Mouse (Mus musculus): Measurements from ENCODE around the gene Srpk2. TPM values are rescaled to one million over a fixed set of nuclear protein-coding genes. Genes with fewer than 3 reads are reported as not detected.

Gene Srpk2
- total and polyA plus RNA-seq, 3 experiments = 11.2 to 41.7 (median 16.9) TPM

DNA sequence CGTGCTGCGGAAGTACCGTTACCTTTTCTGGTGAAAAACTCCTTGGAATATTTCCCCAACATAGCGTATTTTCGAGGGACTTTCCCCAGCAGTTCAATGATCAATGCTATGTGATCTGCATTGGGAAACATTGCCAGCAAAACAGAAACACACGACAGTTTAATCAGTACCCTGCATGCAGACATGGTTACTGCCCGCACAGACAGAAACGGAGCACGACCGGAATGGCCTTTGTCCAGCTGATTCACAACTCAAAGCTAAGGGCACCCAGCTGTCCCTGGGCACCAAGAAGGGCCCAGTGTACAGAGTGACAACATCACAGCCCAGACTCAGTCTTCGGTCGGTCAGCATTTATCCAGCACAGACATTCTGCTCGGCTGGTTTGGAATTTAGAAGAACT is 170.9 kb downstream of the Srpk2 start:
- TF ChIP-seq ZNF384 (IDR thresholded peaks at IDR 0.05; ENCODE audit: low read depth, low read length) = no peak
- H3K27me3 ChIP-seq (ENCODE audit: control insufficient read depth in 1 of 2, insufficient read depth in 2 of 2, low read length in 2 of 2) = no peaks in the 10 kb centered on the region
- H3K9ac ChIP-seq (ENCODE audit: control insufficient read depth, low read depth, low read length, poor library complexity, severe bottlenecking) = no peak overlapping the region
- no peak for DNase-seq (ENCODE audit: low read depth, low spot score)
- no peak overlapping the region for H3K27ac ChIP-seq (ENCODE audit: control insufficient read depth, low read depth, low read length)
- H3K9me3 ChIP-seq (replicated peaks; ENCODE audit: insufficient read depth, low read length) = no peaks in the 10 kb centered on the region
- no peaks in the 10 kb centered on the region for H3K79me2 ChIP-seq (ENCODE audit: control insufficient read depth, insufficient read depth, low read length, poor library complexity)
- H3K4me1 ChIP-seq (ENCODE audit: control insufficient read depth in 1 of 2, insufficient read depth in 2 of 2, low read length in 2 of 2) = peaks cover under 1% of the 10 kb centered on the region in 2 experiments; a peak in 2 of 4 replicates
- peaks cover under 1 to 2% of the 10 kb centered on the region in 2 experiments; a peak in 2 of 4 replicates for H3K36me3 ChIP-seq (ENCODE audit: control insufficient read depth in 1 of 2, insufficient read depth in 2 of 2, low read length in 2 of 2)
- no peak overlapping the region for H3K4me3 ChIP-seq (ENCODE audit: control insufficient read depth in 1 of 2, insufficient read depth in 1 of 2, low read depth in 2 of 2, low read length in 2 of 2)

DNA sequence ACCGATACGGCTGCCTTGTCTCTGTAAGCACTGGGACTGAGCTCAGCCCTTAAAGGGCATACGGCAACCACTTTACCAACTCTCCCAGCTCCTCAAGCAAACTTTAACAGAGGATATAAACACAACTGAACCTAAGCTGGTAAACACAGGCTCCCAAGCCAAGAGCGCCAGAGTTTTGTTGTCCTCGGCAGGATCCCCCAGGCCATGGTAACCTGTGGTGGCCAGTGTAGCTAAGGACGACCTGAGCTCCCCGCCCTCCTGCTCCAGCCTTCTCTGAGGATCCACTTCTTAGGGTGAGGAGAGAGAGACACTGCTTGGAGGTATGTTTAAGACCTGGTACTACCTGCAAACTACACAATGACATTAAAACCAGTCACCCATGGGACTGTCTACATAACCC is 171.9 kb downstream of the Srpk2 start:
- Histone ChIP-seq H3K27me3 (ENCODE audit: control insufficient read depth in 1 of 2, insufficient read depth in 2 of 2, low read length in 2 of 2) (no peaks in the 10 kb centered on the region), H3K36me3 (ENCODE audit: control insufficient read depth in 1 of 2, insufficient read depth in 2 of 2, low read length in 2 of 2) (no peaks in the 10 kb centered on the region; a peak in 1 of 4 replicates), H3K9me3 (replicated peaks; ENCODE audit: insufficient read depth, low read length) (no peaks in the 10 kb centered on the region), H3K4me3 (ENCODE audit: control insufficient read depth in 1 of 2, insufficient read depth in 1 of 2, low read depth in 2 of 2, low read length in 2 of 2) (no peak overlapping the region), H3K9ac (ENCODE audit: control insufficient read depth, low read depth, low read length, poor library complexity, severe bottlenecking) (no peak overlapping the region), H3K27ac (ENCODE audit: control insufficient read depth, low read depth, low read length) (no peak overlapping the region), H3K79me2 (ENCODE audit: control insufficient read depth, insufficient read depth, low read length, poor library complexity) (no peaks in the 10 kb centered on the region), H3K4me1 (ENCODE audit: control insufficient read depth in 1 of 2, insufficient read depth in 2 of 2, low read length in 2 of 2) (no peaks in the 10 kb centered on the region)
- no peak for TF ChIP-seq CHD1 (IDR thresholded peaks at IDR 0.05; ENCODE audit: low read depth, low read length)
- no peak for TF ChIP-seq KAT2A (conservative IDR thresholded peaks at IDR 0.05; ENCODE audit: low read depth, low read length)
- no peak for TF ChIP-seq MYC (IDR thresholded peaks at IDR 0.05; ENCODE audit: low read depth, low read length)
- no peak for TF ChIP-seq MAFK (IDR thresholded peaks at IDR 0.05; ENCODE audit: borderline replicate concordance, low read depth, low read length)
- TF ChIP-seq SIN3A (IDR thresholded peaks at IDR 0.05; ENCODE audit: low read length) = no peak
- no peak for TF ChIP-seq UBTF (IDR thresholded peaks at IDR 0.05; ENCODE audit: borderline replicate concordance, insufficient read depth, low read depth, low read length)
- no peak for TF ChIP-seq TBP (IDR thresholded peaks at IDR 0.05; ENCODE audit: low read depth, low read length)
- no peak for TF ChIP-seq USF1 (IDR thresholded peaks at IDR 0.05; ENCODE audit: low read depth, low read length)
- TF ChIP-seq GATA1 (IDR thresholded peaks at IDR 0.05; ENCODE audit: low read depth, low read length) = no peak
- TF ChIP-seq ETS1 (IDR thresholded peaks at IDR 0.05; ENCODE audit: low read depth, low read length) = no peak
- no peak for TF ChIP-seq ZNF384 (IDR thresholded peaks at IDR 0.05; ENCODE audit: low read depth, low read length)
- no peak for TF ChIP-seq MXI1 (IDR thresholded peaks at IDR 0.05; ENCODE audit: low read depth, low read length)
- no peak for TF ChIP-seq ZMIZ1 (IDR thresholded peaks at IDR 0.05; ENCODE audit: low read depth, low read length)
- no peak for TF ChIP-seq ZKSCAN1 (IDR thresholded peaks at IDR 0.05; ENCODE audit: low read depth, low read length)
- no peak for TF ChIP-seq MYB (IDR thresholded peaks at IDR 0.05; ENCODE audit: low read depth, low read length)
- TF ChIP-seq RCOR1 (IDR thresholded peaks at IDR 0.05; ENCODE audit: low read depth, low read length) = no peak
- no peak for TF ChIP-seq CTCF (IDR thresholded peaks at IDR 0.05 in 2 of 3, conservative IDR thresholded peaks at IDR 0.05 in 1 of 3; ENCODE audit: control insufficient read depth in 1 of 3, insufficient read depth in 1 of 3, low read depth in 2 of 3, low read length in 3 of 3, poor library complexity in 1 of 3, severe bottlenecking in 1 of 3)
- no peak for TF ChIP-seq BHLHE40 (IDR thresholded peaks at IDR 0.05; ENCODE audit: borderline replicate concordance, low read depth, low read length)
- no peak for TF ChIP-seq POLR2AphosphoS5 (IDR thresholded peaks at IDR 0.05; ENCODE audit: borderline replicate concordance, low read depth, low read length)
- DNase-seq (ENCODE audit: low read depth, low spot score) = no peak
